ENCODE assay signal across 8 mouse cellular contexts in genomic region chr8:4325751-4326036, GRCm38 (mm10). TPM values are rescaled to one million over a fixed set of nuclear protein-coding genes. Genes with fewer than 3 reads are reported as not detected.
DNase-seq lines count a peak whose midpoint lies in the region; ATAC-seq and TF ChIP-seq lines count a peak whose summit lies in the region.

No protein-coding gene starts in this region.

- peak overlapping the region; percentile 99 for H3K9ac ChIP-seq in limb, embryonic 12.5 days (replicated peaks)

- DNase-seq in forebrain, embryonic 10.5 days (ENCODE audit: extremely low spot score, low spot score) = no peak
- DNase-seq in adrenal gland, postnatal 4 days (ENCODE audit: low spot score in 2 of 2) = no peak
- DNase-seq in adrenal gland, postnatal 36 days = no peak
- DNase-seq in thymus, postnatal 36 days = no peak

- WGBS in forebrain, embryonic 10.5 days = 56% methylated on average over 7 of the region's 7 CpGs
- WGBS in limb, embryonic 12.5 days = 46% methylated on average over 7 of the region's 7 CpGs
- 12% methylated on average over 7 of the region's 7 CpGs for WGBS in small intestine, adult 2 months

- no peak for TF ChIP-seq POLR2A in small intestine, adult 2 months (IDR thresholded peaks at IDR 0.05; ENCODE audit: low read depth, low read length)

- peak overlapping the region; percentile 67 for H3K4me2 ChIP-seq in limb, embryonic 12.5 days

- peak overlapping the region; percentile 99 for H3K27ac ChIP-seq in forebrain, embryonic 10.5 days
- peak overlapping the region; percentile 90 for H3K27ac ChIP-seq in limb, embryonic 12.5 days
- H3K27ac ChIP-seq in small intestine, adult 2 months (ENCODE audit: insufficient read depth, low read depth, low read length) = peak overlapping the region; percentile 82; the same call in 1 of the 2 replicates

- H3K36me3 ChIP-seq in megakaryocyte, embryonic 14.5 days (replicated peaks; ENCODE audit: low read length) = peaks cover 64% of the 10 kb centered on the region
- H3K36me3 ChIP-seq in forebrain, embryonic 10.5 days (replicated peaks) = peaks cover 69% of the 10 kb centered on the region
- peaks cover 54% of the 10 kb centered on the region for H3K36me3 ChIP-seq in limb, embryonic 12.5 days
- H3K36me3 ChIP-seq in small intestine, adult 2 months (ENCODE audit: control insufficient read depth, insufficient read depth, low read length) = peaks cover 27% of the 10 kb centered on the region

- H3K4me3 ChIP-seq in megakaryocyte, embryonic 14.5 days (replicated peaks) = peak overlapping the region; percentile 99
- H3K4me3 ChIP-seq in forebrain, embryonic 10.5 days = peak overlapping the region; percentile 97
- peak overlapping the region; percentile 97 for H3K4me3 ChIP-seq in limb, embryonic 12.5 days (replicated peaks)
- peak overlapping the region; percentile 73 for H3K4me3 ChIP-seq in small intestine, adult 2 months (ENCODE audit: low read depth, low read length)

- no peaks in the 10 kb centered on the region for H3K9me3 ChIP-seq in megakaryocyte, embryonic 14.5 days
- no peaks in the 10 kb centered on the region for H3K9me3 ChIP-seq in forebrain, embryonic 10.5 days
- no peaks in the 10 kb centered on the region for H3K9me3 ChIP-seq in limb, embryonic 12.5 days

- no peak for ATAC-seq in megakaryocyte, adult 5-6 weeks (ENCODE audit: poor library complexity, severe bottlenecking)
- no peak for ATAC-seq in limb, embryonic 12.5 days (ENCODE audit: insufficient number of reproducible peaks, insufficient read depth, low FRiP score, low TSS enrichment, low read depth)

- peaks cover 68% of the 10 kb centered on the region for H3K4me1 ChIP-seq in megakaryocyte, embryonic 14.5 days
- H3K4me1 ChIP-seq in forebrain, embryonic 10.5 days = peaks cover 34% of the 10 kb centered on the region
- peaks cover 24% of the 10 kb centered on the region for H3K4me1 ChIP-seq in limb, embryonic 12.5 days (replicated peaks)
- H3K4me1 ChIP-seq in small intestine, adult 2 months (ENCODE audit: control insufficient read depth, insufficient read depth, insufficient read length, low read length) = peaks cover 7% of the 10 kb centered on the region; the same call in 1 of the 2 replicates

- no peaks in the 10 kb centered on the region for H3K27me3 ChIP-seq in megakaryocyte, embryonic 14.5 days (replicated peaks)
- no peaks in the 10 kb centered on the region for H3K27me3 ChIP-seq in forebrain, embryonic 10.5 days (ENCODE audit: poor library complexity, severe bottlenecking)
- no peaks in the 10 kb centered on the region for H3K27me3 ChIP-seq in limb, embryonic 12.5 days
- no peaks in the 10 kb centered on the region for H3K27me3 ChIP-seq in small intestine, adult 2 months (ENCODE audit: control insufficient read depth, insufficient read depth, low read length)

- TF ChIP-seq CTCF in small intestine, adult 2 months (IDR thresholded peaks at IDR 0.05; ENCODE audit: extremely low read depth, insufficient read length, insufficient replicate concordance, low read depth, low read length) = no peak

RNA-seq across cellular contexts. Expression of gene Elavl1, which starts 0.5 kb away (rescaled TPM):
- 25.6 and 41.2 TPM in 2 replicates for polyA plus RNA-seq in megakaryocyte, embryonic 14.5 days (2012; ENCODE audit: insufficient read depth, low replicate concordance)
- 86.6 and 92.7 TPM in 2 replicates for total RNA-seq in megakaryocyte, adult 5-6 weeks (2015)
- total RNA-seq in megakaryocyte, adult 5-6 weeks (2017) = 46.0 and 59.2 TPM in 2 replicates
- polyA plus RNA-seq in forebrain, embryonic 10.5 days (2016; fragmentation: Nextera tagmentation; extraction: Ambion mirVana) = 354 and 371 TPM in 2 replicates
- polyA plus RNA-seq in limb, embryonic 12.5 days (2016; fragmentation: Nextera tagmentation; extraction: Ambion mirVana) = 341 and 367 TPM in 2 replicates
- polyA plus RNA-seq in small intestine, adult 2 months (2012; rRNA removed) = 13.3 and 20.7 TPM in 2 replicates
- 10 to 100 TPM; 86.6 to 95.6 TPM for total RNA-seq in adrenal gland, postnatal 4 days (2021)
- 100 to 1,000 TPM in 1 of 2 experiments, 10 to 100 TPM in 1; 96.6 to 121 TPM for total RNA-seq in adrenal gland, postnatal 36 days (2021)

RNA-seq across cellular contexts. Expression of gene Ccl25, which starts 0.7 kb away (rescaled TPM):
- polyA plus RNA-seq in megakaryocyte, embryonic 14.5 days (2012; ENCODE audit: insufficient read depth, low replicate concordance) = 3.3 TPM in 1 of 2 replicates, not detected in the other
- 14.0 and 18.8 TPM in 2 replicates for total RNA-seq in megakaryocyte, adult 5-6 weeks (2015)
- total RNA-seq in megakaryocyte, adult 5-6 weeks (2017) = 8.9 and 9.5 TPM in 2 replicates
- polyA plus RNA-seq in forebrain, embryonic 10.5 days (2016; fragmentation: Nextera tagmentation; extraction: Ambion mirVana) = 23.6 and 26.4 TPM in 2 replicates
- polyA plus RNA-seq in limb, embryonic 12.5 days (2016; fragmentation: Nextera tagmentation; extraction: Ambion mirVana) = 23.0 TPM in 2 replicates
- polyA plus RNA-seq in small intestine, adult 2 months (2012; rRNA removed) = 84.4 and 180 TPM in 2 replicates
- 10 to 100 TPM; 22.7 to 26.9 TPM for total RNA-seq in adrenal gland, postnatal 4 days (2021)
- total RNA-seq in adrenal gland, postnatal 36 days (2021) = 10 to 100 TPM; 14.8 to 15.5 TPM

RNA-seq across cellular contexts. Expression of gene Timm44, which starts 50.0 kb away (rescaled TPM):
- 14.2 and 43.5 TPM in 2 replicates for polyA plus RNA-seq in megakaryocyte, embryonic 14.5 days (2012; ENCODE audit: insufficient read depth, low replicate concordance)
- 42.1 and 45.2 TPM in 2 replicates for total RNA-seq in megakaryocyte, adult 5-6 weeks (2015)
- 60.3 and 68.0 TPM in 2 replicates for total RNA-seq in megakaryocyte, adult 5-6 weeks (2017)
- polyA plus RNA-seq in forebrain, embryonic 10.5 days (2016; fragmentation: Nextera tagmentation; extraction: Ambion mirVana) = 69.8 and 70.2 TPM in 2 replicates
- polyA plus RNA-seq in limb, embryonic 12.5 days (2016; fragmentation: Nextera tagmentation; extraction: Ambion mirVana) = 66.7 and 72.8 TPM in 2 replicates
- 51.6 and 65.2 TPM in 2 replicates for polyA plus RNA-seq in small intestine, adult 2 months (2012; rRNA removed)
- total RNA-seq in adrenal gland, postnatal 4 days (2021) = 100 to 1,000 TPM; 128 to 140 TPM
- 10 to 100 TPM; 93.2 to 96.9 TPM for total RNA-seq in adrenal gland, postnatal 36 days (2021)
